Mouse (Mus musculus): ENCODE measurements around the gene Hpca.

GRCm38 (mm10) chr4:129086078-129086477 lies 35.8 kb downstream of the Hpca start:
- TF ChIP-seq POLR2A (IDR thresholded peaks at IDR 0.05; ENCODE audit: borderline replicate concordance, low read depth, low read length) (no peak), CTCF (IDR thresholded peaks at IDR 0.05; ENCODE audit: low read depth, low read length) (no peak)

All from bone marrow macrophage, adult 2 months (primary cell).